Mouse (Mus musculus): ENCODE data around the gene Ripply2. TPM values are rescaled to one million over a fixed set of nuclear protein-coding genes. Genes with fewer than 3 reads are reported as not detected.

Gene Ripply2
- polyA plus RNA-seq, 1 experiment from 2014 or later = 1.9 TPM

- H3K9me3 ChIP-seq (ENCODE audit: control insufficient read depth, low read length) = no peaks in the 10 kb centered on the region
Measured at GRCm38 (mm10) chr9:86985105-86985504, 30.2 kb upstream of the Ripply2 start.

DNA sequence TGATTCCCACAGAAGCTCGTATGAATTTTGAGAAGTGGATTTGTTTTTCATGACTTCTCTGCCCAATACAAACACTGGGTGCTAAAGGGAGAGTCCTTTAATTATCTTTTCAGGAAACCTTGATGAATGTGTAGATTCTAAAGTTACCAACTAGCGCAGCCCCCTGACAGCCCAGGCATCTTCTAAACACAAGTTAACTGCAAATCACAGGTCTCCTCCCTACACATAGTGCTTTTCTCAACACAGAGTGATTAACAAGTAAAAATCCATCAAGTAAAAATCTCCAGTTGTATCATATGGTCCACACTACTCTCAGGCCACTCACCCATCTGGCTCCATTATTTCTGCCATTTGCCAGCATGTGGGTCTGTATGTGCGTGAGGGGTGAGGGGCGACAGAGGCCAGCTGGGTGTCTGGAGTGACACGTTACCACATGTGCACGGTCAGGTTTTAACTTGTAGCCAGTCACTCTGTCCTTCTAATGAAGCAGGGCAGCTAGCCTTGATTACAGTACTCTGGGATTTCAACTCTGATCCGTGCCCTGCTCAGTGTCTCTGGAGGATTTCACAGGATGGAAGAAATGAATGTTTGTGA lies 28.5 kb upstream of the Ripply2 start:
- H3K27me3 ChIP-seq (ENCODE audit: control insufficient read depth, insufficient read depth, low read length) = no peaks in the 10 kb centered on the region
- H3K9ac ChIP-seq (ENCODE audit: low read length) = no peak overlapping the region
- no peak overlapping the region for H3K4me3 ChIP-seq (ENCODE audit: low read depth, low read length)
- DNase-seq (ENCODE audit: low spot score) (no peak), ATAC-seq (replicated peaks; ENCODE audit: low FRiP score) (no peak)
- no peak overlapping the region for H3K4me2 ChIP-seq (ENCODE audit: low read depth, low read length, severe bottlenecking)
- no peak overlapping the region for H3K27ac ChIP-seq (ENCODE audit: low read depth, low read length)
- H3K36me3 ChIP-seq (ENCODE audit: control insufficient read depth, insufficient read depth, low read length) = no peaks in the 10 kb centered on the region
- 70% methylated on average over 7 of the region's 7 CpGs for WGBS
- H3K9me3 ChIP-seq (ENCODE audit: control insufficient read depth, low read length) = no peaks in the 10 kb centered on the region
- no peaks in the 10 kb centered on the region for H3K4me1 ChIP-seq (replicated peaks; ENCODE audit: control insufficient read depth, insufficient read depth, low read length)

More at GRCm38 (mm10) chr9:86985105-86985504, 30.2 kb upstream of the Ripply2 start:
- no peaks in the 10 kb centered on the region for H3K27me3 ChIP-seq (ENCODE audit: control insufficient read depth, insufficient read depth, low read length)
- H3K4me1 ChIP-seq (replicated peaks; ENCODE audit: control insufficient read depth, insufficient read depth, low read length) = no peaks in the 10 kb centered on the region
- DNase-seq (ENCODE audit: low spot score) = no peak
- H3K27ac ChIP-seq (ENCODE audit: low read depth, low read length) = no peak overlapping the region
- H3K9ac ChIP-seq (ENCODE audit: low read length) = no peak overlapping the region
- H3K4me2 ChIP-seq (ENCODE audit: low read depth, low read length, severe bottlenecking) = no peak overlapping the region
- WGBS = 83% methylated on average over 6 of the region's 6 CpGs
- no peak for ATAC-seq (replicated peaks; ENCODE audit: low FRiP score)
- no peaks in the 10 kb centered on the region for H3K36me3 ChIP-seq (ENCODE audit: control insufficient read depth, insufficient read depth, low read length)
- no peak overlapping the region for H3K4me3 ChIP-seq (ENCODE audit: low read depth, low read length)

GRCm38 (mm10) chr9:86989822-86990221 lies 25.5 kb upstream of the Ripply2 start:
- no peaks in the 10 kb centered on the region for H3K9me3 ChIP-seq (ENCODE audit: control insufficient read depth, low read length)
- ATAC-seq (replicated peaks; ENCODE audit: low FRiP score) = no peak
- no peak overlapping the region for H3K9ac ChIP-seq (ENCODE audit: low read length)

GRCm38 (mm10) chr9:86991758-86992157 lies 23.6 kb upstream of the Ripply2 start:
- no peak for ATAC-seq (replicated peaks; ENCODE audit: low FRiP score)
- no peaks in the 10 kb centered on the region for H3K9me3 ChIP-seq (ENCODE audit: control insufficient read depth, low read length)
- DNase-seq (ENCODE audit: low spot score) = no peak
- H3K4me3 ChIP-seq (ENCODE audit: low read depth, low read length) = no peak overlapping the region
- no peaks in the 10 kb centered on the region for H3K27me3 ChIP-seq (ENCODE audit: control insufficient read depth, insufficient read depth, low read length)
- no peak overlapping the region for H3K27ac ChIP-seq (ENCODE audit: low read depth, low read length)
- no peak overlapping the region for H3K9ac ChIP-seq (ENCODE audit: low read length)
- 88% methylated on average over 8 of the region's 8 CpGs for WGBS
- no peaks in the 10 kb centered on the region for H3K36me3 ChIP-seq (ENCODE audit: control insufficient read depth, insufficient read depth, low read length)
- no peak overlapping the region for H3K4me2 ChIP-seq (ENCODE audit: low read depth, low read length, severe bottlenecking)
- H3K4me1 ChIP-seq (replicated peaks; ENCODE audit: control insufficient read depth, insufficient read depth, low read length) = no peaks in the 10 kb centered on the region

More at GRCm38 (mm10) chr9:86989822-86990221, 25.5 kb upstream of the Ripply2 start:
- Histone ChIP-seq H3K4me3 (ENCODE audit: low read depth, low read length) (no peak overlapping the region), H3K27me3 (ENCODE audit: control insufficient read depth, insufficient read depth, low read length) (no peaks in the 10 kb centered on the region), H3K4me1 (replicated peaks; ENCODE audit: control insufficient read depth, insufficient read depth, low read length) (no peaks in the 10 kb centered on the region), H3K36me3 (ENCODE audit: control insufficient read depth, insufficient read depth, low read length) (no peaks in the 10 kb centered on the region), H3K4me2 (ENCODE audit: low read depth, low read length, severe bottlenecking) (no peak overlapping the region), H3K27ac (ENCODE audit: low read depth, low read length) (no peak overlapping the region)
- DNase-seq (ENCODE audit: low spot score) = no peak

GRCm38 (mm10) chr9:86997046-86997691 lies 18.2 kb upstream of the Ripply2 start:
- Histone ChIP-seq H3K4me2 (ENCODE audit: low read depth, low read length, severe bottlenecking) (no peak overlapping the region), H3K4me3 (ENCODE audit: low read depth, low read length) (no peak overlapping the region), H3K27ac (ENCODE audit: low read depth, low read length) (no peak overlapping the region), H3K9me3 (ENCODE audit: control insufficient read depth, low read length) (no peaks in the 10 kb centered on the region), H3K4me1 (replicated peaks; ENCODE audit: control insufficient read depth, insufficient read depth, low read length) (no peaks in the 10 kb centered on the region), H3K27me3 (ENCODE audit: control insufficient read depth, insufficient read depth, low read length) (no peaks in the 10 kb centered on the region), H3K9ac (ENCODE audit: low read length) (no peak overlapping the region), H3K36me3 (ENCODE audit: control insufficient read depth, insufficient read depth, low read length) (no peaks in the 10 kb centered on the region)
- 65% methylated on average over 3 of the region's 3 CpGs for WGBS
- ATAC-seq (replicated peaks; ENCODE audit: low FRiP score) = no peak
- no peak for DNase-seq (ENCODE audit: low spot score)

DNA sequence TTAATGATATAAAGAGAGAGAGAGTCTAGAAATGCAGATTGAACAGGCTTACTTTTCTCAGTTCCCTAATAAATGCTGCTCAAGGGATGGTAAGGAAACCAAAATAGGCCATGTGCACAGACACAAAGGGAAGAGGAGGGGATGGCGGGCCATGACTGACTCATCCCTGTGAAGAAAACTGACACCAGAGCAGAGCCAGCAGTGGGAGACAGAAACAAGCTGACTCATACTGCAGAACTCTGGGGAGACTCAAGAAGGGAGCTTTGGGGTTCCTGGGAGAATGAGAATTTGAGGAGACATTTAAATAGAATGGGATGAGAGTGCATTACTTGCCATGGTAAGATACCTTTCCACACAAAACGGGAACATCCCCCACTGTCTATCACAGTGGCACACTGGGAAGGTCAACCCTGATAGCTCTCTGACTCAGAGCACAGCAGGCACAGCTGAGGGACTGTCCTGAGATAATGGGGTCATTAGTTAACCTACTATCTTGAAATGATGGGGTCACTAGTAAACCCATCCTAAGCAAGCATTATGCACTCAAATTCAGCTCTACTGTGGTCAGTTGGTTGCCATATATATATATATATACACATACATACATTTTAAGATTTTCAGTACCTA lies 15.3 kb upstream of the Ripply2 start:
- Histone ChIP-seq H3K27me3 (ENCODE audit: control insufficient read depth, insufficient read depth, low read length) (no peaks in the 10 kb centered on the region), H3K9me3 (ENCODE audit: control insufficient read depth, low read length) (no peaks in the 10 kb centered on the region), H3K9ac (ENCODE audit: low read length) (no peak overlapping the region), H3K27ac (ENCODE audit: low read depth, low read length) (no peak overlapping the region), H3K4me3 (ENCODE audit: low read depth, low read length) (no peak overlapping the region), H3K36me3 (ENCODE audit: control insufficient read depth, insufficient read depth, low read length) (no peaks in the 10 kb centered on the region), H3K4me1 (replicated peaks; ENCODE audit: control insufficient read depth, insufficient read depth, low read length) (no peaks in the 10 kb centered on the region), H3K4me2 (ENCODE audit: low read depth, low read length, severe bottlenecking) (no peak overlapping the region)
- DNase-seq (ENCODE audit: low spot score) = no peak
- 86% methylated on average over 2 of the region's 2 CpGs for WGBS
- ATAC-seq (replicated peaks; ENCODE audit: low FRiP score) = no peak

DNA sequence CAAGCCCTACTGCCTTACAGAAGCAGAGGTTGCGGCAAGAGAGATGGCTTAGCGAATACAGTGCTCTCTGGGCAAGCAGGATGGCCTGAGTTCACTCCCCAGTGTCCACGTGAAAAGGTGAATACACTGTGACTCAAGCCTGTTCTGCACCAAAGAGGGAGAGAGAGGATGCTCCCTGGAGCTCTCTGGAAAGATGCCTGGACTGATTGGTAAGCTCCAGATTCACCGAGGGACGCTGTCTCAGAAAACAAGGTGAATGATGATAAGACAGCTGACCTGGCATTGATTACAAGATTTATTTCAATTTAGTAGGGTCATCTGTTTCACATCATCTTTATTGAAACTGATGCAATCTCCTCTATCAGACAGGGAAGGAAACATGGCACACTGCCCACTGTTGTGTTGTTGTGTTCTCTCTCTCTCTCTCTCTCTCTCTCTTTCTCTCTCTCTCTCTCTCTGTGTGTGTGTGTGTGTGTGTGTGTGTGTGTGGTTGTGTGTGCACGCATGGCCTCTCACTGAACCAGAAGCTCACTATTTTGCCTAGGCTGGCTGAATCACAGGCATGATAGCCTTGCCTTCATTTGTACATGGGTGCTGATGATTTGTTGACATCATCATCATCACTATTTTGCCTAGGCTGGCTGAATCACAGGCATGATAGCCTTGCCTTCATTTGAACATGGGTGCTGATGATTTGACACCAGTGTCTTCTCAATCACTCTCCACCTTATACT lies 10.5 kb upstream of the Ripply2 start:
- Histone ChIP-seq H3K9ac (ENCODE audit: low read length) (no peak overlapping the region), H3K27ac (ENCODE audit: low read depth, low read length) (no peak overlapping the region), H3K4me3 (ENCODE audit: low read depth, low read length) (no peak overlapping the region), H3K4me2 (ENCODE audit: low read depth, low read length, severe bottlenecking) (no peak overlapping the region), H3K4me1 (replicated peaks; ENCODE audit: control insufficient read depth, insufficient read depth, low read length) (no peaks in the 10 kb centered on the region; the same call in 1 of the 2 replicates), H3K9me3 (ENCODE audit: control insufficient read depth, low read length) (no peaks in the 10 kb centered on the region), H3K27me3 (ENCODE audit: control insufficient read depth, insufficient read depth, low read length) (no peaks in the 10 kb centered on the region), H3K36me3 (ENCODE audit: control insufficient read depth, insufficient read depth, low read length) (no peaks in the 10 kb centered on the region)
- ATAC-seq (replicated peaks; ENCODE audit: low FRiP score) (no peak), DNase-seq (ENCODE audit: low spot score) (no peak)
- WGBS = 73% methylated on average over 6 of the region's 6 CpGs

GRCm38 (mm10) chr9:87005435-87005779 lies 9.9 kb upstream of the Ripply2 start:
- Histone ChIP-seq H3K27me3 (ENCODE audit: control insufficient read depth, insufficient read depth, low read length) (no peaks in the 10 kb centered on the region), H3K4me3 (ENCODE audit: low read depth, low read length) (no peak overlapping the region), H3K36me3 (ENCODE audit: control insufficient read depth, insufficient read depth, low read length) (no peaks in the 10 kb centered on the region), H3K9ac (ENCODE audit: low read length) (no peak overlapping the region), H3K4me2 (ENCODE audit: low read depth, low read length, severe bottlenecking) (no peak overlapping the region), H3K9me3 (ENCODE audit: control insufficient read depth, low read length) (no peaks in the 10 kb centered on the region), H3K4me1 (replicated peaks; ENCODE audit: control insufficient read depth, insufficient read depth, low read length) (no peaks in the 10 kb centered on the region; the same call in 1 of the 2 replicates), H3K27ac (ENCODE audit: low read depth, low read length) (no peak overlapping the region)
- WGBS = 72% methylated on average over 5 of the region's 5 CpGs
- DNase-seq (ENCODE audit: low spot score) = no peak
- no peak for ATAC-seq (replicated peaks; ENCODE audit: low FRiP score)
